Mouse (Mus musculus) erythroblast, embryonic 14.5 days (primary cell): ENCODE data around the gene Jmjd6. TPM values are rescaled to one million over a fixed set of nuclear protein-coding genes. Genes with fewer than 3 reads are reported as not detected.
"Not testable (repeated sequence)": the region's sequence is repeated elsewhere in the genome, so short reads cannot be mapped to it uniquely, and the experiment has no call there.

ENCODE experiments used
- H3K27me3 ChIP-seq: 2 replicates; pipeline ENCODE4 v1.6.1; 2012; ENCODE audit warnings: inconsistent platforms; ENCODE audit not compliant: control insufficient read depth
- H3K36me3 ChIP-seq: 2 replicates; pipeline ENCODE4 v1.6.1; 2012; ENCODE audit warnings: mild to moderate bottlenecking, inconsistent platforms; ENCODE audit not compliant: control insufficient read depth
- H3K4me1 ChIP-seq: 2 replicates; pipeline ENCODE4 v1.6.1; 2012; ENCODE audit warnings: inconsistent platforms; ENCODE audit not compliant: control insufficient read depth
- H3K4me3 ChIP-seq: replicated peaks from 2 replicates; pipeline ENCODE3; 2012; ENCODE audit warnings: moderate library complexity, mild to moderate bottlenecking, inconsistent platforms
- H3K9me3 ChIP-seq: 2 replicates; pipeline ENCODE4 v1.6.1; 2012; ENCODE audit warnings: low read length, inconsistent platforms, mixed read lengths; ENCODE audit not compliant: control insufficient read depth
- GATA1 ChIP-seq: IDR thresholded peaks from 2 replicates; pipeline ENCODE4 v1.6.1; 2012; ENCODE audit warnings: low read length, inconsistent platforms, mixed read lengths
- TAL1 ChIP-seq: IDR thresholded peaks from 3 replicates; pipeline ENCODE4 v1.6.1; 2012; ENCODE audit warnings: low read length, inconsistent platforms, mixed read lengths
- polyA plus RNA-seq: library from polyadenylated mRNA; stranded (reverse); fragments of >175 nt; gene quantifications from 2 replicates; pipeline ENCODE4 v1.2.3, GENCODE M21; 2012

Jmjd6 gene
- polyA plus RNA-seq, 1 experiment: 3.6 TPM

GRCm38 (mm10) chr11:116832172-116832685 lies 11.0 kb downstream of the Jmjd6 start:
- Histone ChIP-seq H3K4me3 (no peak overlapping the region), H3K36me3 (peaks cover 40% of the 10 kb centered on the region), H3K4me1 (peaks cover 18% of the 10 kb centered on the region), H3K27me3 (peaks cover 21% of the 10 kb centered on the region), H3K9me3 (no peaks in the 10 kb centered on the region)
- no peak for TF ChIP-seq TAL1
- no peak for TF ChIP-seq GATA1

DNA sequence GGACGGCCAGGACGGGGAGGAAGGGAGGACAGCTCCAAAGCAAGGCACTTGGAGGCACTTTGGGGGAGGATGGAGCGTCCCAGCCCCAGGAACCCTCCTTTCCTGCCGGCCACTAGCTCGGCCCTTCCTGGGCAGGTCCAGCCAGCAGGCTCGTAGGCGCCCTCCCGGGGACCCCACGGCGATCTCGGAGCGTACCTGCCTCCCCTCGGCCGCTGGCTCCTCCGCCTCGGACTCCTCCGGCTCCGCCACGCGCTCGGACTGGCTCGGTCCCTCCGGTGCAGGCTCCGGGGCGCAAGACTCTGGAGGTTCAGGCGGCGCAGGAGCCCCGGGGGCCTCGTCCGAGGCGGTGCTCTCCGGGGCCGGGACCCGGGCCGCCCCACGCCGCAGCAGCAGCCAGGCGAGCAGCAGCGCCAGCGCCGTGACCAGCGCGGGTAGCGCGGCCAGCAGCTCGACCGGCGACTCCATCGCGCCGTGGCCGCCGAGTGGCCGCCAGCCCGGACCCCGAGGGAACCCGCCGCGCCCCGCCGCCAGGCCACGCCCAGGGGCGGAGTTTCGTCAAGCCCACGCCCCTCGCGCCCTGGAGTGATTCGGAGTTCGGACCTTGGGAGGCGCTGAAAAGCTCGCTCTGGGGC lies 15.6 kb downstream of the Jmjd6 start, which contains the start of gene Mxra7:
TSS of gene Mxra7 (minus strand) at position 513 of the 632 bp plus-strand sequence.
- Histone ChIP-seq H3K36me3 (no peaks in the 10 kb centered on the region), H3K27me3 (peaks cover 37% of the 10 kb centered on the region), H3K4me1 (peaks cover 12% of the 10 kb centered on the region), H3K9me3 (no peaks in the 10 kb centered on the region), H3K4me3 (peak within 1 kb of the TSS; percentile 55)
- TF ChIP-seq TAL1 (no peak), GATA1 (no peak)

DNA sequence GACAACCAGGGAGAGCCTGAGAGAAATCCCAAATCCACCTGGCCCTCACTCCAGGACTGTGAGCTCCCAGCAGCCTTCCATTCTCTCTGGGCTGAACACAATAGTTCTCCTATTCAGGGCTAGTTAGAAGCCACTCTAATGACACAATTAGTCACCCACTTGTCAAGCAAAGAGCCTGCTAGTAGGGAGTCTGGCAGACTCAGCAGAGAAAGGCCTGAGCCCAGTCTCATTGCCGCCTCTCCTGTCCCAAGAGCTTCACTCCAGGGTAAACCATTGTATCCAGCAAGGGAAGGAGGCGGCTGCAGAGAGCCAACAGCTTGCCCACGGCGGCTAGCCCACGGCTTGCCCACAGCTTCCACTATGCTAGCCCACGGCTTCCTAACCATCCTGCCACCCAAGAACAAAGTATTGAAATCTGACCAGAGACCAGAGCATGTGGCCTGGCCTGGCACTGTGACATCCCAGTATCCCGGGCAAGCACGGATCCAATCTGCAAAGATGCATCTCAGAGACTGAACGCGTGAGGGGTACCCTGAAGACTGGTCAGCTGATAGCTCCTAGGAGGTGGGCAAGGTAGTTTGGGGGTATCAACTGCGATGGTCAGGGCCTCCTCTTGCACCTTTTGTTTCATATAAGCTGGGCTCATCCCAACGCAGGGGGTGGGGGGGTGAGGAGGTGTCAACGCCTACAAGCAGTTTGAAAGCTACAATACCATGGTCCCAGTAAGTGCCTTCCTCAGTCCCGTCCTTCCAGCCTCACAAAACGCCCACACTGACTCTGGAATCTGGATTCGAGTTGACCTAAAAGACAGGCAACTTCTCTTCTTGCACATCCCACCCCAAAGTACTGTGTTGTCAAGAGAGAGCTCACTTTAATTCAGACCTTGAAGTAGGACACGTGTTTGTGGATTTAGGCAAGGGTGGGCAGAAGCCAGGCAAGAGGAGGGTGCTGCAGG lies 16.4 kb downstream of the Jmjd6 start:
- Histone ChIP-seq H3K4me1 (peaks cover 12% of the 10 kb centered on the region), H3K36me3 (no peaks in the 10 kb centered on the region), H3K9me3 (no peaks in the 10 kb centered on the region), H3K4me3 (peak overlapping the region; percentile 55), H3K27me3 (peaks cover 37% of the 10 kb centered on the region)
- TF ChIP-seq GATA1 (no peak), TAL1 (no peak)

- Histone ChIP-seq H3K9me3 (no peaks in the 10 kb centered on the region), H3K27me3 (peaks cover 37% of the 10 kb centered on the region), H3K36me3 (no peaks in the 10 kb centered on the region), H3K4me3 (no peak overlapping the region), H3K4me1 (peaks cover 12% of the 10 kb centered on the region)
- TF ChIP-seq TAL1: no peak
- TF ChIP-seq GATA1: no peak
Observed at GRCm38 (mm10) chr11:116825230-116825629, 18.0 kb downstream of the Jmjd6 start.

GRCm38 (mm10) chr11:116823885-116824284 lies 19.4 kb downstream of the Jmjd6 start:
- H3K36me3 ChIP-seq, H3K4me3 ChIP-seq, H3K9me3 ChIP-seq: not testable (repeated sequence)
- H3K4me1 ChIP-seq: peaks cover 12% of the 10 kb centered on the region
- peaks cover 33% of the 10 kb centered on the region for H3K27me3 ChIP-seq

DNA sequence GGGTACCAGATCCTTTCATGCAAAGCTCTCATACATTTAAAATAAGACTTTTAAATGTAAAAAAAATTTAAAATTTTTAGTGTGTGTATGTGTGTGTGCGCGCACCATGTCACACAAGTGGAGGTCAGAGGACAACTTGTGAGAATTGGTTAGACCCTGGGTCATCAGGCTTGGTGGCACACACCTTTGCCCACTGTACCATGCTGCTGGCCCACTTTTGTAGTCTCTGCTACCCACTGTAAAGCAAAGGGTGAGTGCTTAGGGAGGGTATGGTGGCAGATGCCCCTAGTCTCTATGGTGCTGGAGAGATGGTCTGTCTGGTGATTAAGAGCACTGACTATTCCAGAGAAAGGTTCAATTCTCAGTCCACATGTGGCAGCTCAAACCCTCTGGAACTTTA lies 20.0 kb downstream of the Jmjd6 start:
- H3K9me3 ChIP-seq: no peaks in the 10 kb centered on the region
- TF ChIP-seq GATA1 (no peak), TAL1 (no peak)
- H3K36me3 ChIP-seq: no peaks in the 10 kb centered on the region
- H3K4me1 ChIP-seq: peaks cover 10% of the 10 kb centered on the region
- H3K27me3 ChIP-seq: peaks cover 26% of the 10 kb centered on the region
- no peak overlapping the region for H3K4me3 ChIP-seq

DNA sequence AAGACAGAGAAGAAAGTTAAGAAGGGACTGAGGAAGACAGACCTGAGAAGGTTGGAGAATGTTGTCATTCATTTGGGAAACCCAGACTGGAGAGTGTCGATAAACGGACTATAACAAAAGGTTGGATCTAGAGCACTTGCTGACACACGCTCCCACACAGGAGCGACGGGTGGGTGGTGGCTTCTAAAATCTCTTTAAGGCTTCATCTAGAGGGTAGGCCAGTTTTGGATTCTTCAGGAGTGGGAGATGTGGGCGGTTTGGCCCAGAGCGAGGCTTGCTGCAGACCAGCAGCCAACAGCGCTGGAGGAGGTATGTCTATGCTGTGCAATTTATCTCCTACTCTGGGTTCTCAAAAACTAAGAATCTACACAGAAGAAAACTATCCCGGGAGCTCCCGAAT lies 20.6 kb downstream of the Jmjd6 start:
- Histone ChIP-seq H3K27me3 (peaks cover 20% of the 10 kb centered on the region), H3K36me3 (no peaks in the 10 kb centered on the region), H3K4me3 (no peak overlapping the region), H3K4me1 (peaks cover 3% of the 10 kb centered on the region), H3K9me3 (no peaks in the 10 kb centered on the region)
- TF ChIP-seq TAL1: no peak
- no peak for TF ChIP-seq GATA1

- peaks cover 16% of the 10 kb centered on the region for H3K27me3 ChIP-seq
- no peaks in the 10 kb centered on the region for H3K4me1 ChIP-seq
- no peaks in the 10 kb centered on the region for H3K36me3 ChIP-seq
- TF ChIP-seq GATA1 (no peak), TAL1 (no peak)
- H3K4me3 ChIP-seq: no peak overlapping the region
- H3K9me3 ChIP-seq: no peaks in the 10 kb centered on the region
Observed at GRCm38 (mm10) chr11:116822215-116822614, 21.0 kb downstream of the Jmjd6 start.

- no peak overlapping the region for H3K4me3 ChIP-seq
- no peak for TF ChIP-seq GATA1
- no peak for TF ChIP-seq TAL1
- H3K9me3 ChIP-seq: no peaks in the 10 kb centered on the region
- H3K27me3 ChIP-seq: peaks cover 7% of the 10 kb centered on the region
- no peaks in the 10 kb centered on the region for H3K4me1 ChIP-seq
- no peaks in the 10 kb centered on the region for H3K36me3 ChIP-seq
Observed at GRCm38 (mm10) chr11:116821057-116821940, 21.9 kb downstream of the Jmjd6 start.
